Mouse (Mus musculus): ENCODE measurements at regions not wholly inside any gene's neighbourhood (a gene's known extent, or its start where the extent isn't known, plus 50 kb on each side); places are given as distances from the start of the nearest gene placed in this dataset.

DNA sequence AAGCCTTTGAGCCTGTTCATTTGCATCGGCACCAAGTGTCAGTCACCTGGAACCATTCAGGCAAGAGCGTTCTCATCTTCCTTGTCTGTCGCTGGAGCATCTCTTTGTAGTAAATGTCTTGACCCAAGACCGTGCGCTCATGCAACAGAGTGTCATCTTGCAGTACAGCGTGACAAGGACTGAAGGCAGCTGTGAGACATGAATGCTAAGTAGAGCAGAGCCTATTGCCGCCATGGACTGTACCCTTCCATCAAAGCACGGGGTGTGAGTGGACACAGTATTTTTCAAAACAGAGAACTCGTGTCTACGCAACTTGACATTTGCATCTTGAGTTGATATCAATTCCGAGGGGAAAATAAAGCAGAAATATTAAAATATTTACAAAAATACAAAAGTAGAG, 287.4 kb upstream of the Gpc5 start:
- DNase-seq (ENCODE audit: low spot score): no peak

DNA sequence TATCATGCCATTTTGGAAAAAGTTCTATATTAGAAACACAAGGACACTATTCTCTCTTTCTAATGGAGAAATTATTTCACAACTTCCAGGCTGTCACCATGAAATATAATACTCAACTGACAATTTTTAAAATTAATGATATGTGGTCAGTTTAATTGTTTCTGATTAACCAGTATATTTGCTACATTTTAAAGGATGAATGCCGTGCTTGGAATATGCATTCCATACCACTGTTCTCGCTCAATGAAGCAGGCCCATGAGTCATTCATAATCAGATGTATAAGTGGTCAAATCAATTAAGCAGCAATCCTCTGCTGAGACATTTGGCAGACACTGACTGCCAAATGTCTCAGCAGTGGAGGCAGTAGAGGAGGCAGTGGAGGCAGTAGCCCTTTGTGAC, 283.4 kb upstream of the Gpc5 start:
- DNase-seq (ENCODE audit: low spot score): no peak

DNA sequence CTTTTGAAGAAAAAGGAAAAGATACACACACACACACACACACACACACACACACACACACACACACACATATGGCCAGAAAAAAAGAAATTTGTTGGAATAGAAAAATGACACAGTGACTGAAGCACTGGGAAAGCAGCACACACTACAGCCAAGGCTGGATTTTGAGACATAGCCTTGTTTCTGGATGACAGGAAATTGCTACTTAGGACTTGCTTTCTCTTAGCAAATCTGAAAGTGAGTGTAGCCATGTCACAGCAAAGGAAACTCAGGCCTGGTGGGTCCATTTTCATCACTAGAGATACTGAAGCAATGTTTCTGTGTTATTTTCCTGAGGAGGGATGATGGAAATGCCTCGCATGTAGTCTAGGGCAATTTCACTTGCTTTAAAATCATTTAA, 271.3 kb upstream of the Gpc5 start:
- DNase-seq (ENCODE audit: low spot score): no peak

- DNase-seq (ENCODE audit: low spot score): no peak
Measured at GRCm38 (mm10) chr14:114821098-114821594, 270.9 kb upstream of the Gpc5 start.

- DNase-seq (ENCODE audit: low spot score): no peak
Measured at GRCm38 (mm10) chr14:114821672-114822071, 270.3 kb upstream of the Gpc5 start.

DNA sequence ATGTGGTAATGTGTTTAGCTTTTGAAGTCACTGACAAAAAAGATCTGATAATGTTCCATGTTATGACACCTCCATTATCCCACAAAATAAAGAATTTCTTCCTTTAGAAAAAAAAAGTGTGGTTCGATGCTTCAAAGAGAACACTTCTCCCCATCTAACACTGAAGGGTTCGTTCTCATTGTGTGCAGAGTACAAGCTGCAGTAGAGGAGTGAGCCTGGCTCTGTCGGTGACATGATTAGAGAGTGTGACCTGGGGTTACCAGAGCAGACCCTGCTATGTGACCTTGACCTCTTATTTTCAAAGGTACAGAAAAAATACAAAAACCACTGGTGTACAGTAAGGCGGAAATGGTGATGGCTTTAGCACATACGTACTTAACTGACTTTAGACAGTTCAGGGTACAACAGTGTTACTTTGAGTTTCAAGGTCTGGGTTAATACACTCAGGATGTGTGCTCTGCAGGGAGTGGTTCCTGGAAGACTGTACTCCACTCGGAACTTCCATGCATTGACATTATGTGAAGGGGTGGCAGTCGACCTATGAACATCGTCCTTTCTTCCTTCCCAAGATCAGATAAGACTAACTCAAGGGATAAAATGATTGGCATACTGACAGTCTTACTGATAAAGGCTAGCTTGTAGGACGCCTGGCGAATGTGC, 265.2 kb upstream of the Gpc5 start:
- no peak for DNase-seq (ENCODE audit: low spot score)

DNA sequence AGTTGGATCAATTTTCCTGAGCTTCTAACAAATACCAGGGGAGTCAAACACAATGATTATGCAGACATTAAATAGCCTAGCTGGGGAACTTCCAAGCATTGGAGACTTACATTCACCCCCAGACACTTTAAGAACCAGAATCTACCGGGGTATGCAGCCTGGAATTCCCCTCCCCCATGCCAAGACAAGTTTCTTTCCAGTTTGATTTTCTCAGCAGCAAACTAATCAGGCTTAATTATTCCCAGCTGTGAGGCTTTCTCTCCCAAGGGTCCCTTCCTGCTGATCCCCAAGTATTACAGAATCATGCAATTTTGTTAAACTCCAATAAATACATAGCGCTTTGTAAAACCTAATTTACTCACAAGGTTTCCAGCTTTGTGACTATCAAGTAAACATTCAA, 262.7 kb upstream of the Gpc5 start:
- no peak for DNase-seq (ENCODE audit: low spot score)

GRCm38 (mm10) chr14:114832987-114833386, 259.0 kb upstream of the Gpc5 start:
- no peak for DNase-seq (ENCODE audit: low spot score)

- no peak for DNase-seq (ENCODE audit: low spot score)
Measured at GRCm38 (mm10) chr14:114836723-114837349, 255.2 kb upstream of the Gpc5 start.

DNA sequence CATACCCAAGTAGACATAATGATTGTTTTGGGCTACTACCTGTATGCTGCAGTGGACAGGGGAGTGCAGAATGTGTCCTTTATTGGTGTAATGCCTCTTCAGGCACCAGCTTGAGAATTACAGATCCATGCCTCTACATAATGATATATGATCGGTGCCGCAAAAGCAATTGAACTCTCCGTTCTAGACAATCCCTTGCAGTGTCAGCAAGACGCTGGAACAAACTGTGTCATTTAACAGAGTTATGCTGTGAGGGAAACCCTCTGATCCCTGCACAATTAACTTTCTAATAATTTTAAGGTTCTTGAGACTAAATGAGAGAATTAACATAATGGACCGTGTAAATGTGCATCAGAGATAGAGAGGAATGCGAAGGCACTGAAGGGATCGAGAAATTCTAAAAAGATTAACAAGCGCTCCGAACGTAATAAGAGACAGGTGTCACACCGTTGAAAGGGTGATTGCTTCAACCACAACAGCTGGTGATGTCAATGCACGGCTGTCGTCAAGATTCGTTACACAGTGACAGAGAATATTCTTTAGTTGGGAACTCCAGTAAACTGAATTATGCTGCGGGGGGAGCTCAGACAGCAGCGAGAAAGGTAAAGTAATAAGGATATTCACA, 254.3 kb upstream of the Gpc5 start:
- no peak for DNase-seq (ENCODE audit: low spot score)

DNA sequence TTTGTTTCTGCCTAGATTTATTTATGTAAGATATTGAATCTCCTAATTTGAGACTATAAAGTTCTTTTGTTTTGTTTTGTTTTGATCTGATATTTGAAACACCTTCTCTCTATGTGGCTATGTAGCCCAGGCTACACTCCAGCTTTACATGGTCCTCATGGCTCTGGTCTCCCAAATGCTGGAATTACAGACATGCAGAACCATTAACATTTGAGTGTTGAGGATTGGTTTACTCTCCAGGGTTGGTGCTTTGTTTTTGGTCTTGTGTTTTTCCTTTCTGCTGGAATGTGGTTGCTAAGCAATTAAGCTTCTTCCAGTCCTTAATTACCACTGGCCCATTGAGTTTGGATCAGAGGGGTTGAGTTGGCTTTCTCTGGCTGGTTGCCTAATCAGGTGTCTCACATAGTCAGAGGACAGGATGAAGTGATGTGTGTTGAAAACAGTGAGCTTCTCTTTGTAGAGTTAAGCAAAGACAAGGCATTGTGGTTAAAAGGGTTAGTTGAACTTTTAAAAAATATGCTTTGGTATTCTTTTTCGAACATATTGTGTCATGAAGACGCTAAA, 252.6 kb upstream of the Gpc5 start:
- no peak for DNase-seq (ENCODE audit: low spot score)

- DNase-seq (ENCODE audit: low spot score): no peak
Measured at GRCm38 (mm10) chr14:114840766-114841165, 251.2 kb upstream of the Gpc5 start.

GRCm38 (mm10) chr14:114841552-114841951, 250.5 kb upstream of the Gpc5 start:
- no peak for DNase-seq (ENCODE audit: low spot score)

- no peak for DNase-seq (ENCODE audit: low spot score)
Measured at GRCm38 (mm10) chr14:114842327-114842726, 249.7 kb upstream of the Gpc5 start.

DNA sequence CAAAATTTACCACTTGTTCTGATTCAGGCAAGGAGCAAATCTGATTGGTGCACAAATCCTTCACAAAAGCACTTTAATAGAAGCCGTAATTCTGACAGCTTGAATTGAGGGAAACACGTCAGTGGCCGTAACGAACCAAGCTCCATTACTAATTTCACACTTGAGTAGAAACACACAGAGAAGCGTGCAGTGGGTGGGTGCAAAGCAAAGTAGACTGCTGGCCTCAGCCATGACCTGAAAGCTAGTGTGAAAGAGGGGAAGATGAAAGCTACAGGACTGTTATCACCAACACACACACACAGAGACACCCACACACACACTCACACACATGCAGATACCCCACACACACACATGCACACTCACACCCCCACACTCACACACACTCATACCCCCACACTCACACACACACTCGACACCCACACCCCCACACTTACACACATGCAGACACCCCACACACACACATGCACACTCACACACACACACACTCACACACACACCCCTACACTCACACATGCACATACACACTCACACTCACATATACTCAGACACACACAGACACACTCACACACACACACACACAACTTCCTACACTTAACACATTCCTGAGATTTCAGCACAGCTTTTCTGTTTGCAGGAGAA, 248.8 kb upstream of the Gpc5 start:
- no peak for DNase-seq (ENCODE audit: low spot score)

GRCm38 (mm10) chr14:114854324-114855054, 237.5 kb upstream of the Gpc5 start:
- DNase-seq (ENCODE audit: low spot score): peak; percentile 62

GRCm38 (mm10) chr14:114855055-114855740, 236.8 kb upstream of the Gpc5 start:
- DNase-seq (ENCODE audit: low spot score): no peak

DNA sequence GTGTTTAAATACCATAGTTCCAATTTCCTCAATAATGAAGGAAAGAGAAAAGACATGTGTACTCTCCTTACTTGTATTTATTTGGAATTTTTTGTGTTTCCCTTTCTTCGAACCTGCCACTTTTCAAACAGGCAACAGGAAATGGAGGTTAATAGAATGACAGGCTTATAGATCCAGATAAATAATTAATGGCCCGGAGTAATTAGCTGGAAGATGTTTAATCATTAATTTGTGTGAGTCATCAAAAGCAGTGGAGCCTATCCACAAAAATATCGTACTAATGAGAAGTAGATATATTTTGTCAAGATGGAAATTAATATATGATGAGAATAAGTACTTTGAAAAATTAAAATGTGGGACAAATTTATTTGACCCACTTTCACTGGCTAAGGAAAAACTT, 236.3 kb upstream of the Gpc5 start:
- no peak for DNase-seq (ENCODE audit: low spot score)

- DNase-seq (ENCODE audit: low spot score): no peak
Measured at GRCm38 (mm10) chr14:114856243-114857031, 235.6 kb upstream of the Gpc5 start.

GRCm38 (mm10) chr14:114857171-114857570, 234.8 kb upstream of the Gpc5 start:
- no peak for DNase-seq (ENCODE audit: low spot score)

All from thymus, postnatal 0 days (tissue).